ENCODE assay signal across 18 mouse cellular contexts in genomic region chr16:88392764-88393163, GRCm38 (mm10).
DNase-seq lines count a peak whose midpoint lies in the region; ATAC-seq and TF ChIP-seq lines count a peak whose summit lies in the region.
"Had no signal": no experiment of that assay in that cellular context is flagged by ENCODE, and none has a peak within 500 bp of the region (broad histone marks: within the 10 kb centered on the region; RNA-seq: fewer than 3 reads in every experiment).

No protein-coding gene starts in this region.

- in situ Hi-C loops in Patski (cut with MboI; ENCODE audit: low pct_unique_long_range_greater_than_20kb), result no loop called here

- DNase-seq in gastrocnemius, adult 2 months, result no peak
- DNase-seq in gastrocnemius, adult 8-10 months (ENCODE audit: low spot score in 2 of 2), result no peak
- DNase-seq in layer of hippocampus, adult 2 months (ENCODE audit: low spot score in 2 of 2), result no peak
- DNase-seq in layer of hippocampus, adult 18-20 months (ENCODE audit: low spot score in 2 of 2), result no peak
- no peak for DNase-seq in lung, postnatal 0 days (ENCODE audit: low spot score)
- no peak for DNase-seq in lung, postnatal 4 days
- no peak for DNase-seq in Patski (ENCODE audit: low read depth, low spot score)
- no peak for DNase-seq in adrenal gland, adult (ENCODE audit: inconsistent age in 2 of 2, low spot score in 1 of 2)
- DNase-seq: adrenal gland, adult 2 months; cerebellum, adult 11 months; cerebellum, postnatal 10 days; kidney, adult 18-20 months; right cerebral cortex, postnatal 4 days; thymus, postnatal 25 days had no signal

- intact Hi-C loops in gastrocnemius, adult 2 months (cut with DNase I), result loop anchor here (5.0 kb wide), 2 partner anchors 200 to 430 kb away; partner anchors contain the start of gene Krtap15

- ATAC-seq in lung, postnatal 0 days, result no peak
- ATAC-seq in Patski, result no peak
- ATAC-seq: midbrain, embryonic 15.5 days had no signal

- no peak overlapping the region for H3K4me2 ChIP-seq in lung, postnatal 0 days (replicated peaks; ENCODE audit: low read depth, low read length)
- H3K4me2 ChIP-seq: limb, embryonic 12.5 days; midbrain, embryonic 15.5 days had no signal

- H3K36me3 ChIP-seq in lung, postnatal 0 days (ENCODE audit: insufficient read depth, low read length), result no peaks in the 10 kb centered on the region
- H3K36me3 ChIP-seq: forebrain, embryonic 10.5 days; limb, embryonic 12.5 days; midbrain, embryonic 15.5 days had no signal

- POLR2A ChIA-PET in Patski (lab: Charles Lee), result no interaction called here

- no peak overlapping the region for H3K27ac ChIP-seq in gastrocnemius, adult 2 months
- no peak overlapping the region for H3K27ac ChIP-seq in layer of hippocampus, adult 2 months
- H3K27ac ChIP-seq in lung, postnatal 0 days (ENCODE audit: low read length), result no peak overlapping the region
- H3K27ac ChIP-seq: forebrain, embryonic 10.5 days; limb, embryonic 12.5 days; midbrain, embryonic 15.5 days had no signal

- 37% methylated on average over 1 of the region's 1 CpGs for WGBS in lung, postnatal 0 days

- no peak overlapping the region for H3K9ac ChIP-seq in lung, postnatal 0 days (replicated peaks; ENCODE audit: low read depth)
- H3K9ac ChIP-seq: limb, embryonic 12.5 days; midbrain, embryonic 15.5 days had no signal

- H3K27me3 ChIP-seq in lung, postnatal 0 days (replicated peaks; ENCODE audit: insufficient read depth, low read length), result no peaks in the 10 kb centered on the region
- no peaks in the 10 kb centered on the region for H3K27me3 ChIP-seq in Patski
- H3K27me3 ChIP-seq: limb, embryonic 12.5 days; megakaryocyte, embryonic 14.5 days; midbrain, embryonic 15.5 days had no signal

- no peaks in the 10 kb centered on the region for H3K9me3 ChIP-seq in lung, postnatal 0 days (ENCODE audit: low read length)
- H3K9me3 ChIP-seq: forebrain, embryonic 10.5 days; limb, embryonic 12.5 days; megakaryocyte, embryonic 14.5 days; midbrain, embryonic 15.5 days had no signal

- CTCF ChIA-PET in Patski (lab: Charles Lee), result interaction anchor here (0.6 to 1.5 kb wide), 6 partner anchors 12 to 172 kb away, joined by 3 to 9 read pairs (median 3); no protein-coding TSS in a partner anchor

- TF ChIP-seq CTCF in gastrocnemius, adult 2 months (IDR thresholded peaks at IDR 0.05), result peak; percentile 53
- peak; percentile 74 for TF ChIP-seq CTCF in layer of hippocampus, adult 2 months (conservative IDR thresholded peaks at IDR 0.05)
- TF ChIP-seq CTCF in lung, postnatal 0 days (IDR thresholded peaks at IDR 0.05), result peak; percentile 43
- peak; percentile 31 for TF ChIP-seq CTCF in Patski (IDR thresholded peaks at IDR 0.05)

- no peak for TF ChIP-seq EP300 in lung, postnatal 0 days (IDR thresholded peaks at IDR 0.05)

- H3K4me1 ChIP-seq in lung, postnatal 0 days (ENCODE audit: insufficient read depth, low read depth, low read length), result no peaks in the 10 kb centered on the region
- H3K4me1 ChIP-seq: limb, embryonic 12.5 days; megakaryocyte, embryonic 14.5 days; midbrain, embryonic 15.5 days had no signal

- no peak overlapping the region for H3K4me3 ChIP-seq in gastrocnemius, adult 2 months
- no peak overlapping the region for H3K4me3 ChIP-seq in layer of hippocampus, adult 2 months
- H3K4me3 ChIP-seq in lung, postnatal 0 days (ENCODE audit: low read depth, low read length), result no peak overlapping the region
- H3K4me3 ChIP-seq: forebrain, embryonic 10.5 days; limb, embryonic 12.5 days; megakaryocyte, embryonic 14.5 days; midbrain, embryonic 15.5 days had no signal
